Mouse (Mus musculus) right cerebral cortex, postnatal 10 days (tissue): ENCODE data around the gene Mbnl2.
A peak's percentile ranks its signal among the peaks of the same experiment; 100 is the strongest.

Experiments used
- DNase-seq, 2 experiments: peaks; one replicate each; pipeline ENCODE4 v3.0.0; 2021; ENCODE audit warnings: low spot score in 2 of 2

The Mbnl2 gene

DNA sequence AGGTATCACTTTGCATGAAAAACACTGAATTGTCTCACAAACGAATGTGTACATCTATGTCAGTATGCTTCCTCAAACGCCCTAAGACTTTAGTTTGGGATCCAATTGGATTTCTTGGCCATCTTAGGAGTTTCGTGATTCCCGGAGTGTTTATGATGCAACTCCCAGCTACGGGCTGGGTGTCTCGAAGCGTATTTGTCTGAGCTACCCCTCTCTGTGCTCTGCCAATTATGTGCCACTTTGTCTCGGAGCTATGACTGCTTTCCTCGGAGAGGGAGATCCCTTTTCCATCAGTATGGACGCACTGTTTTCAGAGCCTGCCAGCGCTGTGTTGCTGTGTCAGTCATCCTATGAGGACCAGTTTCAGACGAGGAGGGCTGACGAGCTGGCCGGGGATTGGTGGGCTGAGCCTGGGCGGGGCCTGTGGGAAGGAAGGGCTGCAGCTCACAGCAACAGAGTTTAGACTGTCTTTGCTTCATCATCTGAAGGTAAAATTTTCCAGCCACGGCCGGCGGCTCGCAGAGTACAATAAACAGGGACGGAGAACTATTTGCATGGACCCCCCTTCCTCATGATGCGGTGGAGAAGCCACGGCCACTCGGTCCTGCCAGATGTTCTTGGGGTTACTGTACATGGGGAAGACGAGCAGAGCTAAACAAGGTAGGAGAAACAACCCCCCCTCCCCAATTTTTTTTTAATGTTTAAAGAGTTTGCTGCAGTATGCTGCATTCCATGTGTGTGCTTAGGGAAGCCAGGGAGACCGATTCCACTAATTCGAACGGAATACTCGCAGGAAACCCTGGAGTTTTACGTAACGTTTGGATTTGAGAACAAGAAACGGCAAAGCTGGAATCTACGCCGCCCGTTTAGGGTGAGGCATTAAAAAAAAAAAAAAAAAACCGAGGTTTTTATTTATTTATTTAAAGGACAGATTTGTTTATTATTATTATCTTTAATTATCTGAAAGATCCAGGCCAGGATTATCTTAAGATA, at the start of gene Mbnl2:
TSS of gene Mbnl2 (plus strand) at position 424 of the 993 bp plus-strand sequence.
- DNase-seq, result peak; percentile 97 to 98

DNA sequence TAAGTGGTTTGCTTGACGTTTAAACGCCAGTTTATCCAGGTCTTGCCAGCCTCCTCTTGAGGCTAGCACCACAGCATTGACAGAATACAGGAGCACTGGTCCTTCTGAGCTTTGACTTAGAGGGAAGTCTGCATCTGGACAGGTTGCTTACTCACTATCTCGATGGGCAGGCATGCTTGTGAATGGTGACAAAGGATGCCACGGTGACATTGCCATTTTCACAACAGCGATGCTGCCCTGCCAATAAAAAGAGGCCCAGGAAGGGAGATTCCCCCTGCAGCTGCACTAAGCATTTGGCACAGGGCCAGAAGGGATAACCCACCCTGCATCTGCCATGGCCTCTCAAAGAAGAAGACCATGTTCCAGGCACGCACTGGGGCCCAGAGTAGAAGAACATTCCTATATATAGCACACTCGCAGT, 43.4 kb upstream of the Mbnl2 start:
- DNase-seq, result no peak

DNA sequence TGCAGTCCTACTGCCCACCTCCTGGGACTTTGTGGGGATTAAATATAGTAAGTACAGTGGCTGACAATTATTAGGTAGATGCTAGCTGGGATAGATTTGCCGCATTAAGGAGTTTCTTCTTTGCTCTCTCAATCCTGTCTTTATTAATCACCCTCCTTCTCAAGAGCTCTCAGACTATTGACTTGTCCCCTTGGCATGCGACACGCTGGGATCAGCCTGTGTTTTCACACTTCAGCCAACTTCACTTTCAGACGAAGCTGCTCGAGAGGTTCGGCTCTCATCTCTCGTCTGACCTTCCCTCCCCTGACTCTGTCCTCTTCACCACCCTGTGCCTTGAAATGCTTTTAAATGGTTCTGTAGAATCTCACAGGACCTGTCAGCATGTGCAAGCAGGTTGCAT, 39.9 kb upstream of the Mbnl2 start:
- DNase-seq, result no peak

DNA sequence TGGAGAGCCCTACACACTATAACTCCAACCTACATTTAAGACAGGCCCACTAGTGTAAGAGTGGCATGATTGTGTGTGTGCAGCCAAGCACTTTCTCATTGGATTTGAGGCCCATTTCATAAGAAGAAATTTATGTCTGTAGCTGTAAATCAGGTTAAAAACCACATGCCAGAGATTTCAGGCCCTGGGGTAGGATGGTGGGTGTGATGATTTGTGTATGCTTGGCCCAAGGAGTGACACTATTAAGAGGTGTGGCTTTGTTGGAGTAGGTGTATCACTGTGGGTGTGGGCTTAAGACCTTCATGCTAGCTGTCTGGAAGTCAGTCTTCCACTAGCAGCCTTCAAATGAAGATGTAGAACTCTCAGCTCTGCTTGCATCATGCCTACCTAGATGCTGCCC, 37.0 kb upstream of the Mbnl2 start:
- DNase-seq, result no peak

DNA sequence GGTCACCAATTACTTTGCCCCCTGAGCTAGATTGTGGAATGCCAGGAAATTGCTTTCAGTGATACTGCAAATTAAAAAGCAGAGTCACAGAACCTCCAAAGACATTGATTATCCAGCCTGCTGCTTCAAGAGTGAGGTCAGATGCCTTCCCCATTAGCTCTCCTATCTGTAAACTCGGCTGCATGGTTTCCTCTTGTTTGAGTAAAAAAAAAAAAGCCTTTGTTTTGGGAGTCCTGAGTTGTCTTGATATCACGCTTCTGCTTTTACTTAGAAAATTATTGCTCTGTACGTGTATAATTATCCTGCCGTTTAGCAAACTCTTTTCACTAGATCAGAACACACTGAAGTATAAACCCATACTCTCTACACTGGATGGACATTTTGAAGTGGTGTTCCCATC, 35.3 kb upstream of the Mbnl2 start:
- DNase-seq, result no peak

DNA sequence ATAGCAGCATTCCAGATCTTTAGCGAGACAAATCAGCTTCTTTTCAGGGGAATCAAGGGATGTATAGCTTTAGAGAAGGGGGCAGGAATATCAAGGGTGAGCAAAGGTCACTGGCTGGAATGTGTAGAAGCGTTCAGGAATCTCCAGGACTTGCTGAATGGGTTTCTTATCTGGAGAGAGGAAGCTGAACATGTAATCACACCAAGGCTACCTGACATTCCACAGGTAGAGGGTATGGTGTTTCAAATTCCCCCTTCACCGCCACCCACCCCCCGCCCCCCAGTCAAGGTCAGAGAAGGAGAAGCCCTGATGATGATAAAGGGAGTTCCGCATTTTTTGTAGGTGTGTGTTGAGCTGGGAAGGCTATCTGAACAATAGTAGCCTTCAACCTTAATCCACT, 32.8 kb upstream of the Mbnl2 start:
- no peak for DNase-seq

DNA sequence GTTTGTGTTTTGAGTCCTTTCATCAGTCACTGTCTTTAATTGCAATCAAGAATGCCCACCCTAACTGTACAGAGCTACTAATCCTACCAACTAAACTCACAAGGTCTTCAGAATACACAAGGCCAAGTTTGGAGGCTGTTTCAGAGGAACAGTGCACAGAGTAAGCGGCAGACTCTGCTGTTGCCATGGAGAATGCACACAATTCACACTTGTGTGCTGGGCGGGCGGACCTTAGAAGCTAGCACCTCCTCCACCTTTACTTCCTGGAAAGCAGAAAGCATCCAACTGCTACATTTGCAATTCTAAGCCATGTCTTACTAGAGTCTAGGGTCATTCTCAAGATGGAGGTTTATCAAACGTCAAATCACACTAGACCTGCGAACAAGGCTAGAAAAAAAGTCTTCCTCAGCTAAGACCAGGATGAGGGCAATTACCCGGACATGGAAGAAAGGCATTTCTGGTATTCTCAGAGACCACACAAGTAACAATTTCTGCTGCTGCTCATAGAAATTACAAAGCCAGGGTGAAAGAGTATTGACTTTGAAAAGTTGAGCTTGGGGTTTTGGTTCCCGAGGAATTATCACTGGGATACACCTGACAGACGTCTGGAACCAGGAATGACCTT, 30.3 kb upstream of the Mbnl2 start:
- DNase-seq, result no peak

DNA sequence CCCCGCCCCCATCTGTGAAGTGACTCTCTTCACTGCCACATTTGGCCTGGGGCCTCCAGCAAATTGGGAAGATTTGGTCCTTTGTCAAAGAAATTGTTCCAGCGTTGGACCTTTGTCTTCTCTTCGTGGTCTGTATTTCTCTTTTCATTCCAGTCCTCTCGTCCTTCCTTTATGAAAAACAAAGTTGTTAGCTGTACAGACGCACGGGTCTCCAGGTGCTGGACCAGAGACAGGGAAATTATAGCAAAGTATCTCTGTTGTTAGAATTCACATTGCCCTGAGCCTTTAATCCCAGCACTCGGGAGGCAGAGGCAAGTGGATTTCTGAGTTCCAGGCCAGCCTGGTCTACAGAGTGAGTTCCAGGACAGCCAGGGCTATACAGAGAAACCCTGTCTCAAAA, 22.1 kb upstream of the Mbnl2 start:
- no peak for DNase-seq

DNA sequence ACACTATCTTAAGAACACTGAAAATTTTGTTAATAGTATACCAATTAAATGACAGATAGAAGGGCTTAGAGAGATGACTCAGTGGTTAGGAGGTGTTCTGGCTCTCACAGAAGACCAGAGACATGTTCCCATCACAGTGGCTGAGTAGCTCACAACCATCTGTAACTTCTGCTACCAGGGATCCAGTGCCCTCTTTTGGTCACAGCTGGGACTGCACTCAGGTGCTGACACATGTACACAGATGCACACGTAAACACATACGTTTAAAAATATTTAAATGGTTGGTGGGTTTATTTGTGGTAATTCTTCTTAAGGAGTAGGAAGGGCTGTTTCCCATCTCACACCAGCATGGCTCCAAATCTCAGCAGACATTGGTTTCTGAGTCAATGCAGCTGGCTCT, 19.3 kb upstream of the Mbnl2 start:
- DNase-seq, result no peak

DNA sequence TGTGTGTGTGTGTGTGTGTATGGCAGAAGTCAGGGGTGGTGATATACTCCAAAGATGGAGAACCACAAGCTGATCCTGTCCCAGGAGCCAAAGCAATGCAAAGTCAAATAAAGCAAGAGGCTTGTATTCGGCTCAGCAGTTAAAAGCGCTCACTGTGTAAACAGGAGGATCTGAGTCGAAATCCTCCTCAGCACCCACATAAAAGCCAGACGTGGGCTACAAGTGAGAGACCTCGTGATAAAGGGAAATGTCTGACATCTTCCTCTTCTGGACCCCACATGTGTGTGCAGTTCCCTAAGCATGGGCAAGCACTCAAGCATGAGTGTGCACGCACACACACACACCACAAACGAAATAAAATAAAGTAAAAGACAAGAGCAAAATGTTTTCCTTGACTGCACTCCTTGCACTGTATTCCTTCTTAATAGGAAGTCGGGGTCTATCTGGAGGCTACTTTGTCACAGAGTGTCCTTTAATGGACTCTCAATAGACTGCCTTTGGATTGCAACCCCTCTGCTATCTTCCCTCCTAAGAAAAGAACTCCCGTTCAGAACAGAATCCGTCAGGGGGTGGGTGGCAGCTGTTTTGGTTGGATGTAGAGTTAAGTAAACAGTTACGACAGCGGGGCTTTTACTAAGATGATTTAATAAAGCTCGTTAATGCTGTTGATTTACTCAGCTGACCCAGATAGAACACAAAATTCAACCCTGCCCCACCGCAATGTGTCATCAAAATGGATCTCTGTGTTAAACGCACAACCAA, 18.7 kb upstream of the Mbnl2 start:
- DNase-seq, result no peak

DNA sequence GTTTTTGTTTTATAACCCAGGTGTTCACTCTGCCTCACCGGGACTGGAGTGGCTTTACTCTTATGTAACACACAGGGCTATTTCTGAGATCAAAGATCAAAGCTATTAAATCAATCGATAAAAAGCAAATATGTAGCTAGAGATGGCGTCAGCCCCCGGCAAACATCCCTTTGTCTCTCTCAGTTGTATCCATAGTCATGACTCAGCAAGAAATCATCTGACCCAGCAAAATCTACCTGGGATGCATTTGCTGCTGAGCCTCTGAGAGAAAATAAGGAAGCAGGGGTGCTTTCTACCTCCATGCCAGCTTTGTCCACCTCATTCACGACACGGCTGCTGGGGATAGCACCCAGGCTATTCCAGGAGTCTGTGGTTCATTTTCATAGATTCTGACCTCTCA, 18.0 kb upstream of the Mbnl2 start:
- DNase-seq, result no peak

DNA sequence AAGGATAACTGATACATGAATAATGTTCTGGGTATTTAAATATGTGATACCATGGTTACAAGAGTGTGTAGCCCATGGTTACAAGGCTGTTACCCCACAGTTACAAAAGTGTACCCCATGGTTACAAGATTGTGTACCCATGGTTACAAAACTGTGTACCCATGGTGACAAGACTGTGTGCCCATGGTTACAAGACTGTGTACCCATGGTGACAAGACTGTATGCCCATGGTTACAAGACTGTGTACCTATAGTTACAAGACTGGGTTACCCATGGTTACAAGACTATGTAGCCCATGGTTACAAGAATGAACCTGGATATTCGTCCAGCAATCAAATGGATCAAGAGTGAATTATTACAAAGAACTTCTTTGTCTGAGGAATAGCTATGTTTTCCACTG, 16.0 kb upstream of the Mbnl2 start:
- DNase-seq, result no peak

DNA sequence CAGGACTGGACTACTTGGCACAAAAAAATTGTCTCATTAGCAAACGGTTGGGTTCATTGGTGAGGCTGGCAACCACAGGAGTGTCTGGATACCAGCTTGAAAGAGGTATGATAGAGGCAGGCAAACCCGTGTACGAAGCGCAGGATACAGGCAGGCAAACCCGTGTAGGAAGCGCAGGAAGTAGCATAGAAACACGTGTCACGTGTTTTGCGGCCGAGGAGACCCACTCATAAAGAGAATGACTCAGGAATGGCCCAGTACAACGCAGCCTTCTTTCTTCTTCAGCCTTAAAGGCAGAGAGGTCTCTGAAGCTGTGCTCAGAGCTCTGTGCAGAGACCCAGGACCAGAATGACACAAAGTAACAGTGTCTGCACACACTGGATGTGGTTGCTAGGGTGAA, 13.9 kb upstream of the Mbnl2 start:
- no peak for DNase-seq

DNA sequence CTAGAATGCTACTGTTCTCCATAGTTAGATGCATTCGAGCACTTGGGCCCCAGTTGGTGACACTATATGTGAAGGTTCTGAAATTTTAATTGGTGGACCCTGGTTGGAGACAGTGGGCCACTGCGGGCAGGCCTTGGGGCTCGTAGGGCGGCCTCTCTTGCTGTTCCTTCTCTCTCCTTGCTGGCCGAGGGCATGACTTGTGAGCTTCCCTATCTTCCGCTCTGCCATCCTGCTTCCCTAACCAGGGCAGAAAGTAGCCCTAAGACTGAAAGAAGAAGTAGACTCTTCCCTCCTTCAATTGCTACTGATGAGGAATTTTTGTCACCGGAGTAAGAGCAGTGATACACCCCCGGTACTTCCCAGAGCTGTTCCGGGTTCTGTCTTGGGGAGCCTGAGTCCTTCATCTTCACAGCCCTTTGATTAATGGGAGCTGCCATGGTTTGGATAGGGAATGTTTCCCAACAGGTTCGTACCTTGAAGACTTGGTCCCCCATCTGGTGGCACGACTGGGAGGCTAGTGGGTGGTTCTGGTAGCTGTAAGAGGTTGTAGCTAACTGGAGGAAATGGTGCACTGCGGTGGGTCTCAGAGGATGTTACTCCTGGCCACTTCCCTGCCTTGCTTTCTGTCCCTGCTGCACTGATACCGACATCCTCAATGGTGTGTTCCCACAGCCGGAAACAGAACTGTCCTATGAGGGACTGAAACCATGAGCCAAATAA, 12.6 kb upstream of the Mbnl2 start:
- DNase-seq, result no peak

DNA sequence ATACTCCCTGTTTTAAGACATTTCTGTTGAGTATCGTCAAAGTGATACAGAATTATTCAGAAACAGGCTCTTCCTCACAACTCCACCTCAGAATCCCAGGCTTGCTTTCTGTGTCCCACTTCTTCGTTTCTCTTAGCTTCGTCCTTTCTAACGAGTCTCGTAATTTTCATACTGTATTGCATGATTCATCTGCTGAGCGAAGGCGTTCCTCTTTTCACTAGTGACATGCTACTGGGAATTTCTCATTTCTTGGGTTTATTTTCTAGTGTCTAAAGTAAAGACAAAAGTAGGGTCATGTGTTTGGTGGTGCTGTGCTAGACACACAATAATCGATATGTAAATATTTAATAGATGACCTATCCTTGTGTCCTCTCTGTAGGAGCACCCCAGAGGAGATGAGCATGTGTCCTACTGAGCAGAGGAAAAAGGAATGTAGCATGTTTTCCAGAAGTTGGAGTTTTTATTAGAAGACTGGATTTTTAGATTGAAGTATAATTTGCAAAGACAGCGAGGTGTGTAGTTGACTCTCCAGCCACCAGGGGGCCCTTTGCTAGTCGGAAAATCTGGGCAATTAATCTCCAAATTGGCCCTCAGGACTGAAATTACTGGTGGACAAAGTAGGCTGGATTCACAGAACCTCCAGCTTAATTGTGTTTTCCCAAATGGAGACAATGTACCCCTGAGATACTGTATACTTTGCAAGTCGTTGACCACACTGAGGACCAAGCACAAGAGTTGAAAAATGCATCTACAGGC, 11.9 kb upstream of the Mbnl2 start:
- DNase-seq, result no peak

DNA sequence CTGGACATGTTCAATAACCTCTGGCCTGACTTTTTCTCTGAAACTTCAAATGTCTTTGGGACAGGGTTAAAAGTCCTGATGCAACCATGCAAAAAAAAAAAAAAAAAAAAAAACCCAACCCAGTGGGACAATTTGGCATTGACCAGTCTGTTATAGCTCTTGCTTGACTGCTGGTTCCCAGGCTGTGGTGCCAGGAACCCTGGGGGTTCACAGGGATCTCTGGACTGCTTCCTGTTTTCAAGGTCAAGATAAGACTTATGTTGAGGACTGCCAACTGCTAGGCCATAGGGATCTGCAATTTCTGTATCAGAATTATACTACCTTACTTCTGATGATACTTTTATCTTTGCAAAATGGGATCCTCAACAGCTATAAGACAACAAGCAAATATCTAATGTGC, 9.6 kb upstream of the Mbnl2 start:
- DNase-seq, result no peak

DNA sequence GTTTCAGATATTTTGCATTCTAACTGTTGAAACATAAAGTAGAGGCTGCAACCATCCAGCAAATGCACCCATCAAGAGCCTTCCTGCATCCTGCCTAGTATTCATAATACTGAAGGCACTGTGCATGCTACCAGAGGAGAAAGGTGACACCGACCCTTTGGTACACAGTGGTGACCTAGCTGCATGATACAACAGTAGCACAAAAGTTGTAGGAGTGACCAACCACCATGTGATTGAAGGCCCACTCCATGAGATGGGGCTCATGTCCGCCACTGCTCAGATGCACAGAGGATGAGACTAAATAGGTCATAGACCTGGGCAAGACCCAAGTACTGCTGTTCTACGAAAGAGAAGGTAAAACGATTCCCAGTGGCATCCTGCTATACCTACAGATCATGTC, 8.3 kb upstream of the Mbnl2 start:
- DNase-seq, result no peak

DNA sequence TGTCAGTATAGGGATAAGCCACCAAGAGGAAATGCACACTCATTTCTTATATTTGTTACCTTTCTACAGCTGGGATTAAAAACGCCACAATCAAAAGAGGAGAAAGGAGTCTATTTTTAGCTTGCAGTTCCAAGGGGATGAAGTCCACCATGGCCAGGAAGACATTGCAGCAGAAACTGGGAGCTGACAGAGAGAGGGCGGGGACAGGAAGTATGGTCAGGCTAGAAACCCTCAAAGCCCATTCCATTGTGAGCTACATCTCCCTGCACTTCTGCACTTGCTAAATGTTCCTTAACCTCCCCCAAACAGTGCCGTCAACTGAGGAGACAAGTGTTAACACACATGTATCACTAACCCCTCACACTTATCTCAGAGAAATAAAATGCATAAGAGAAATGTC, 5.4 kb upstream of the Mbnl2 start:
- no peak for DNase-seq

DNA sequence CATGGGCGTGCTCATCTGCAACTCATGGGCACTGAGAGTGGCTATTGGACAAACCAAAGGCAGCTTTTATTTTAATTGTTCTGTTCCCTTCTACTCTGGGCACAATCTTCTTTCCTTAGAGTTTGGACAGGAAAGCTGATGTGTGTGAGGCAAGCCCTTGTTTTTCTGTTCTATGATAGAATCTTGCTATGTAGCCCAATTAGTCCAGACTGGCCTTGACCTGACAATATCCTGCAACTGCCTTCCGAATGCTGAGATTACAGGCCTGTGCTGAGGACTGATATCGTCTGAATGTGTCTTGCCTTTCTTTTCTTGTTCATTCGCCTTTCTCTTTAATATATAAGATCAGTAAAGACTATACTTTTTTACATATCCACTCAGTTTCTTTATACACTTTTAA, 4.8 kb upstream of the Mbnl2 start:
- no peak for DNase-seq

DNA sequence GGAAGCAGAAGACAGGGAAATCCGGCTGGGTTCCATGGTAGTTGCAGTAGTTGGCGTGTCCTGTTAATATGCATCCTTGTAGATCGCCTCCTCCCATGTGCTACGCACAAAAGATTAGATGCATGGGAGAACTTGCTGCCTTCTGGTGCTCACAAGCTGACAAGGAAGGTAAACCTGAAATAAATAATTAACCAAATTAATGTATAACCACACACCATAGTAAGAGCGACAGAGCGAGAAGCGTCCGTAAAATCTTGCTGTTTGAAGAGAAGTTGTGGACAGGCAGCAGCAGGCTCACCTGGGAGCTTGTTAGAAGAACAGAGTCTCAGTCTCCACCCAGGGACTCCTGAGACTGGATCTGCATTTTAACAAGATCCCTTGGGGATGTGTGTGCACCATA, 4.4 kb upstream of the Mbnl2 start:
- no peak for DNase-seq

DNA sequence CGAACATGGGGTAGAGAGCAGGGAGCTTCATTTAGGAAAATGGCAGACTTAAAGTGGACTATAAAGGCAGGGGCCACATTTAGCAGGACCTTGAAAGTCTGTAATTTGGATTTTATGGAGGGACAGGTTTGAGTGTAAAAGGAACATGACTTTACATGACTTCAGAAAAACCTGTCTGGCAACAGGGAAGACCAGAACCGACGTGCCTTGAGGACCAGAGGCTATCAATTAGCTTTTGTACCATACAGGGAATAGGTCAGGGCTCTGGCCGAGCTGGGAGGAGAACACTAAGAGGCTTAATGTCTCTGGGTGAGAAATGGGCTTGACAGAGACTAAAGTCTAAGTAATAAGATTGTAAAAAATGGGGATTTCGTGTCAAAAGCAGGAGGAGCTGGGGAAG, 1.7 kb upstream of the Mbnl2 start:
- DNase-seq, result no peak
